Comparison of ENCODE assay signal across 29 mouse cellular contexts in genomic region chr13:24819931-24820330, GRCm38 (mm10). TPM values are rescaled to one million over a fixed set of nuclear protein-coding genes. Genes with fewer than 3 reads are reported as not detected.
"Had no signal": no experiment of that assay in that cellular context is flagged by ENCODE, and none has a peak within 500 bp of the region (broad histone marks: within the 10 kb centered on the region; RNA-seq: fewer than 3 reads in every experiment).

No protein-coding gene starts in this region.

- H3K27ac ChIP-seq: heart, embryonic 10.5 days; hindbrain, embryonic 13.5 days; hindbrain, embryonic 15.5 days; hindbrain, postnatal 0 days; kidney, embryonic 15.5 days; kidney, postnatal 0 days; limb, embryonic 13.5 days; limb, embryonic 15.5 days; liver, embryonic 13.5 days; liver, embryonic 15.5 days had no signal

- H3K9me3 ChIP-seq: heart, embryonic 10.5 days; heart, embryonic 12.5 days; hindbrain, embryonic 13.5 days; hindbrain, embryonic 15.5 days; kidney, embryonic 15.5 days; limb, embryonic 13.5 days; limb, embryonic 15.5 days; liver, embryonic 13.5 days; liver, embryonic 15.5 days had no signal

- H3K4me1 ChIP-seq: hindbrain, embryonic 13.5 days; hindbrain, embryonic 15.5 days; kidney, embryonic 15.5 days; limb, embryonic 13.5 days; limb, embryonic 15.5 days had no signal

- H3K4me2 ChIP-seq: heart, embryonic 12.5 days; hindbrain, embryonic 13.5 days; hindbrain, embryonic 15.5 days; kidney, embryonic 15.5 days; limb, embryonic 13.5 days; limb, embryonic 15.5 days; liver, embryonic 11.5 days; liver, embryonic 13.5 days; liver, embryonic 15.5 days had no signal

- ATAC-seq: forebrain, postnatal 0 days; hindbrain, postnatal 0 days; intestine, embryonic 16.5 days had no signal

- H3K27me3 ChIP-seq: heart, embryonic 12.5 days; hindbrain, embryonic 13.5 days; hindbrain, embryonic 15.5 days; kidney, embryonic 15.5 days; limb, embryonic 13.5 days; limb, embryonic 15.5 days; liver, embryonic 13.5 days; liver, embryonic 15.5 days had no signal

- H3K4me3 ChIP-seq: heart, embryonic 10.5 days; heart, embryonic 12.5 days; hindbrain, embryonic 13.5 days; hindbrain, embryonic 15.5 days; kidney, embryonic 15.5 days; limb, embryonic 13.5 days; limb, embryonic 15.5 days; liver, embryonic 13.5 days; liver, embryonic 15.5 days had no signal

- DNase-seq: forebrain, postnatal 0 days; gastrocnemius, postnatal 14 days; gastrocnemius, postnatal 36 days; heart, adult 18-20 months; heart, postnatal 10 days; kidney, adult 11 months; kidney, postnatal 14 days; layer of hippocampus, adult 9-11 months; layer of hippocampus, postnatal 36 days; left cerebral cortex, postnatal 4 days; liver, embryonic 13.5 days had no signal

- H3K9ac ChIP-seq: forebrain, postnatal 0 days; heart, embryonic 12.5 days; hindbrain, embryonic 13.5 days; hindbrain, embryonic 15.5 days; kidney, embryonic 15.5 days; limb, embryonic 13.5 days; limb, embryonic 15.5 days; liver, embryonic 13.5 days; liver, embryonic 15.5 days had no signal

RNA-seq across cellular contexts. Expression of gene D130043K22Rik, which starts 25.0 kb away (rescaled TPM):
- total RNA-seq: gastrocnemius, adult 18-20 months; gastrocnemius, adult 8-10 months; gastrocnemius, postnatal 14 days; gastrocnemius, postnatal 36 days; heart, adult 8-10 months; heart, postnatal 10 days; heart, postnatal 25 days; hematopoietic stem cell, adult 5-6 weeks had no signal
- polyA plus RNA-seq: heart, embryonic 16.5 days; liver, embryonic 11.5 days had no signal
